Mouse (Mus musculus): ENCODE results near the gene Lgmn.
A peak's percentile ranks its signal among the peaks of the same experiment; 100 is the strongest.

The Lgmn gene

GRCm38 (mm10) chr12:102390042-102390441 lies 49.6 kb downstream of the Lgmn start:
- no peak for DNase-seq (ENCODE audit: low spot score)

- DNase-seq (ENCODE audit: low spot score): peak; percentile 62
Measured at GRCm38 (mm10) chr12:102387219-102387917, 52.2 kb downstream of the Lgmn start.

- DNase-seq (ENCODE audit: low spot score): no peak
Measured at GRCm38 (mm10) chr12:102384819-102385218, 54.8 kb downstream of the Lgmn start.

GRCm38 (mm10) chr12:102383288-102383687 lies 56.3 kb downstream of the Lgmn start:
- DNase-seq (ENCODE audit: low spot score): no peak

GRCm38 (mm10) chr12:102382180-102382579 lies 57.4 kb downstream of the Lgmn start:
- DNase-seq (ENCODE audit: low spot score): no peak

GRCm38 (mm10) chr12:102372322-102372721 lies 67.3 kb downstream of the Lgmn start:
- DNase-seq (ENCODE audit: low spot score): no peak

- no peak for DNase-seq (ENCODE audit: low spot score)
Measured at GRCm38 (mm10) chr12:102370931-102371500, 68.6 kb downstream of the Lgmn start.

- DNase-seq (ENCODE audit: low spot score): no peak
Measured at GRCm38 (mm10) chr12:102369488-102370235, 70.0 kb downstream of the Lgmn start.

- no peak for DNase-seq (ENCODE audit: low spot score)
Measured at GRCm38 (mm10) chr12:102368556-102368955, 71.1 kb downstream of the Lgmn start.

GRCm38 (mm10) chr12:102368066-102368465 lies 71.5 kb downstream of the Lgmn start:
- no peak for DNase-seq (ENCODE audit: low spot score)

GRCm38 (mm10) chr12:102367075-102367474 lies 72.5 kb downstream of the Lgmn start:
- no peak for DNase-seq (ENCODE audit: low spot score)

GRCm38 (mm10) chr12:102366126-102366816 lies 73.3 kb downstream of the Lgmn start:
- DNase-seq (ENCODE audit: low spot score): no peak

GRCm38 (mm10) chr12:102365016-102365415 lies 74.6 kb downstream of the Lgmn start:
- DNase-seq (ENCODE audit: low spot score): no peak

GRCm38 (mm10) chr12:102361189-102362161 lies 78.1 kb downstream of the Lgmn start:
- DNase-seq (ENCODE audit: low spot score): no peak

GRCm38 (mm10) chr12:102359390-102359789 lies 80.2 kb downstream of the Lgmn start:
- no peak for DNase-seq (ENCODE audit: low spot score)

- DNase-seq (ENCODE audit: low spot score): no peak
Measured at GRCm38 (mm10) chr12:102356781-102357180, 82.8 kb downstream of the Lgmn start.

GRCm38 (mm10) chr12:102355784-102356183 lies 83.8 kb downstream of the Lgmn start:
- DNase-seq (ENCODE audit: low spot score): no peak

- peak; percentile 13 for DNase-seq (ENCODE audit: low spot score)
Measured at GRCm38 (mm10) chr12:102354126-102354984, 85.3 kb downstream of the Lgmn start.

- DNase-seq (ENCODE audit: low spot score): no peak
Measured at GRCm38 (mm10) chr12:102350997-102351396, 88.6 kb downstream of the Lgmn start.

GRCm38 (mm10) chr12:102348447-102348846 lies 91.2 kb downstream of the Lgmn start:
- no peak for DNase-seq (ENCODE audit: low spot score)
